Mouse (Mus musculus) embryonic facial prominence, embryonic 10.5 days (tissue): ENCODE measurements around the gene Cyb5r3. TPM values are rescaled to one million over a fixed set of nuclear protein-coding genes. Genes with fewer than 3 reads are reported as not detected.
A peak's percentile ranks its signal among the peaks of the same experiment; 100 is the strongest.

Experiments used
- DNase-seq: peaks from one replicate; pipeline ENCODE4 v3.0.0-alpha.2; 2017; ENCODE audit warnings: low spot score
- H3K27ac ChIP-seq: fragments of 300-500 bp; sonication (generic); replicated peaks from 2 replicates; pipeline ENCODE4 v1.5.1; 2016; ENCODE audit warnings: mild to moderate bottlenecking
- H3K27me3 ChIP-seq: fragments of 300-500 bp; sonication (generic); replicated peaks from 2 replicates; pipeline ENCODE4 v1.6.1; 2016; ENCODE audit warnings: low read depth, mild to moderate bottlenecking; ENCODE audit not compliant: poor library complexity, severe bottlenecking
- H3K36me3 ChIP-seq: fragments of 300-500 bp; sonication (generic); replicated peaks from 2 replicates; pipeline ENCODE4 v1.6.1; 2016; ENCODE audit warnings: mild to moderate bottlenecking, moderate library complexity
- H3K4me1 ChIP-seq: fragments of 300-500 bp; sonication (generic); 2 replicates; pipeline ENCODE4 v1.6.1; 2016
- H3K4me3 ChIP-seq: fragments of 300-500 bp; sonication (generic); 2 replicates; pipeline ENCODE4 v1.5.1; 2016; ENCODE audit warnings: mild to moderate bottlenecking, moderate library complexity
- H3K9me3 ChIP-seq: fragments of 300-500 bp; sonication (generic); 2 replicates; pipeline ENCODE4 v1.6.1; 2016; ENCODE audit warnings: mild to moderate bottlenecking
- WGBS: fragments of 180-500 bp; shearing (Covaris S2); methylation state at CpG from one replicate; pipeline ENCODE4 v1.1.7; 2016; 5-methylcytosine and 5-hydroxymethylcytosine counted together
- polyA plus RNA-seq: library from polyadenylated mRNA; unstranded; fragments of >200 nt; fragmentation: Nextera tagmentation; extraction: Ambion mirVana; gene quantifications from 2 replicates; pipeline ENCODE4 v1.2.1, GENCODE M21; 2016

Cyb5r3 gene
- polyA plus RNA-seq, 1 experiment from 2014 or later = 194 TPM

DNA sequence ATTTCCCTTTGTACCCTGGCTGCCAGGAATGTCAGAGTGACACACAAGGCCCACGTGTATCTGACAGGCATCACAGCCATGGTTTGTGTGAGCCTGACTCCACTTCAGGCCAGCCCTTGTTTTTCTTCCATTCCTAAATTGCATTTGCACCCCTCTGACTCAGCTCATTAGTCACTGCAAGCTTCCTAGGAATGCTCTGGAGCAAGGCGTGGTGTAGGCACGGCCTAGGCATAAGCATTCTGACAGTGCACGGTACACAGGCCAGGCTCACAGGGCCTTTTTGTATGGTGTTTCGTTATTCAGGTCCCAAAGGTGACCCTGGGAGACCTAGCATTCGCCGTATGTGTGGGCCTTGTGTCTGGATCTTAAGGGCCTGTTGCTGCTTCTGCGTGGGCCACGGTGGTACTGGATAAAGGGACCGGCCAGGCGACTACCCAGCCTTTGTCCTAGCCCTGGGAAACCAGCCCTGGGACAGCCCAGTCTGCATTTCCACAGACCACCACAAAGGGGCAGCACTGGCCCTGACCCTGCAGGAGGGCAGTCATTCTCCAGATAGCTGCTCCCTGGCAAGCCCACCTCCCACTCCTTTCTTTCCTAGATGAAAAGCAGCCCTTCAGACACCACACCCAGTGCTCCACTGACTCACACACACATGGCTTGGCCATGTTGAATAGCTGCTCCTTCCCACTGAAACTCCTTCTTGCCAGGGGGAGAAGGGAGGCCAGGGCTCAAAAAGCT is 15.3 kb downstream of the Cyb5r3 start:
- Histone ChIP-seq H3K27me3 (no peaks in the 10 kb centered on the region), H3K4me3 (no peak overlapping the region), H3K36me3 (peaks cover 82% of the 10 kb centered on the region), H3K27ac (no peak overlapping the region), H3K4me1 (peaks cover 19% of the 10 kb centered on the region), H3K9me3 (no peaks in the 10 kb centered on the region)
- peak; percentile 71 for DNase-seq
- 76% methylated on average over 11 of the region's 11 CpGs for WGBS

DNA sequence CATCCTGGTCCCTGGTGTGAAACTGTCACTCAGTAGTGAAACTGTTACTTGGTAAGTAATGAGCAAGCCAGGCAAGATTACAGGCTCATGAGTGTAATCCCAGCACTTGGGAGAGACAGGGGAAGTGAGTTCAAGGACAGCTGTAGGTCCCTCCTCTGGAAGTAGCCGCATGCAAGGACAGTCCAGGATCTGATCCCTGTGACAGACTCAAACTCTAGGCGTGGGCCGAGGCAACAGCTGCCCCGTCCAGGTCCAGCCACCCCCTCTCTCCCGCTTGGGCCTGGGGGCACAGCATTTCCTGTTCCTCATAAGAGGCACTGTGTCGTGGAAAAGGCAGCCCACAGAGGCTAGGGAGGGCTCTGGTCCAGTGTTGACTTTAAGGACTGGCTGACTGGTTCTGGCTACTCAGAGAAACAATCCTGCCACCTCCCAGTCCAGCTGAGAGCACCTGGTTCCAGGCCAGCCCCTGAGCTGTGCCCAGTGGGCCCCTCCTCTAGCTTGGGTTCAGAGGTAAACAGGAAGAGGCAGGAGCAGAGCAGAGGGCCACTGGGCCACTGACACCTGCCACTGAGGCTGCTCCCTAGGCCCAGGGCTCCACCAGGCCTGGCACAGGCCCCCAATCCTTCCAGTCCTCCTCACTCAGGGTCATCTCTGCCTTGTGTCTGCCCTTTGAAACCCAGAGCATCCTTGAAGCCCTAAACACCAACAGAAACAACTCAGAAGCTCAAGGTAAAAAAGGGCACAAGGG is 16.5 kb downstream of the Cyb5r3 start:
- DNase-seq = no peak
- peaks cover 6% of the 10 kb centered on the region for H3K4me1 ChIP-seq
- H3K9me3 ChIP-seq = no peaks in the 10 kb centered on the region
- WGBS = 55% methylated on average over 6 of the region's 6 CpGs
- peaks cover 70% of the 10 kb centered on the region for H3K36me3 ChIP-seq
- no peak overlapping the region; the same call in 1 of the 2 replicates for H3K27ac ChIP-seq
- H3K4me3 ChIP-seq = no peak overlapping the region
- no peaks in the 10 kb centered on the region for H3K27me3 ChIP-seq

DNA sequence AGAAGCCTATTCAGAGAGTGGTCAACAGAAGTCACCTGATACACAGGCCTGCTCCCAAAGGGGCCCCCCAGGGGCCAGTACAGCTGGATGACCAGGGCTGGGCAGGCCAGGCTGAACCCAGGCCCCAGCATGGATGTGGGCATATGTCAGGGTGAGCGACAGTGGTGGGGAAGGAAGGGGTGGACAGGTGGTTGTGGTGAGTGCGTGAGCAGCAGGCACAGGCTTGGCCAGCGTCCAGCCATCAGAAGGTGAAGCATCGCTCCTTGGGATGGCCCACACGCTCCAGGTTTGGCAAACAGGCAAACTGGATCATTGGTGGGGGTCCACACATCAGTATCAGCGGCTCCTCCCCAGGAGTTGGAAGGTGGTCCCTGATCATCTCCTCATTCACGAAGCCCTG is 18.1 kb downstream of the Cyb5r3 start:
- 92% methylated on average over 7 of the region's 7 CpGs for WGBS
- H3K27ac ChIP-seq = no peak overlapping the region
- no peak overlapping the region for H3K4me3 ChIP-seq
- no peak for DNase-seq
- H3K4me1 ChIP-seq = peaks cover 9% of the 10 kb centered on the region; the same call in 1 of the 2 replicates
- H3K36me3 ChIP-seq = peaks cover 54% of the 10 kb centered on the region
- no peaks in the 10 kb centered on the region for H3K27me3 ChIP-seq
- H3K9me3 ChIP-seq = no peaks in the 10 kb centered on the region

DNA sequence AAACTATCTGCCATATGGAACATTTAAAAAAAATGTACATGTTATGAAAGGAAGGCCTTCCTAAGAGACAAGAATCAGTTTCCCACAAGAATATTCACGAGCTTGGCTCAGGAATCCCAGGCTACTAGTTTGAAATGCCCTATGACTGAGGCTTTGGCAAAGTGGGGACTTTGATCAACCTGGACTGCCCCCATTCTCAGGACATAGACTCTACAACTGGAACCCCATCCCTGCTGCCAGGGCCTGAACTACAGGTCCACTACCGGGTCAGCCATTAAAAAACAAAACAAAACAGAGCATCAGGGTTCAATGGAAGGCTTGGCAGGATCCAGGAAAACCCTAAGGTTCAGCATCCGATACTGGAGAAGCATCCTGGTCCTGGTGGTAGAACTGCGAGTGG is 21.7 kb downstream of the Cyb5r3 start:
- DNase-seq = no peak
- 86% methylated on average over 4 of the region's 4 CpGs for WGBS

DNA sequence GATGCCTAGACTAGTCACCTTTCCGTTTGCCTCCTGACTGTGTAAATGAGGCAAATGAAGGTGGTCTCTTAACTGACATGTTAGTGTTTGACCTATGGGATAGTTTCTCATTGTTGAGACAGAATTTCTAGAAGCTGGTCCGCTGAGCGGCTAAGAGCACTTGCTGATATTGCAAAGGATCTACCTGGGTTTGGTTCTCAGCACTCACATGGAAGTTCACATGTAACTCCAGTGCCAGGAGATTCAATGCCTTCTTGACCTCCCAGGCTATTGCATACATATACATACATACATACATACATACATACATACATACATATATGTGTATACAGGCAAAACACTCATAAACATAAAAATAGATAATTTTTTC is 22.3 kb downstream of the Cyb5r3 start:
- peak overlapping the region; percentile 96 for H3K4me3 ChIP-seq
- DNase-seq = no peak
- peaks cover 47% of the 10 kb centered on the region for H3K36me3 ChIP-seq
- H3K27ac ChIP-seq = peak overlapping the region; percentile 98
- WGBS = 33% methylated on average over 3 of the region's 3 CpGs
- H3K27me3 ChIP-seq = no peaks in the 10 kb centered on the region
- H3K9me3 ChIP-seq = no peaks in the 10 kb centered on the region
- peaks cover 13% of the 10 kb centered on the region for H3K4me1 ChIP-seq

More for the DNA sequence above, 21.7 kb downstream of the Cyb5r3 start:
- Histone ChIP-seq H3K27me3 (no peaks in the 10 kb centered on the region), H3K9me3 (no peaks in the 10 kb centered on the region), H3K4me1 (peaks cover 13% of the 10 kb centered on the region), H3K4me3 (no peak overlapping the region), H3K36me3 (peaks cover 44% of the 10 kb centered on the region), H3K27ac (no peak overlapping the region)

DNA sequence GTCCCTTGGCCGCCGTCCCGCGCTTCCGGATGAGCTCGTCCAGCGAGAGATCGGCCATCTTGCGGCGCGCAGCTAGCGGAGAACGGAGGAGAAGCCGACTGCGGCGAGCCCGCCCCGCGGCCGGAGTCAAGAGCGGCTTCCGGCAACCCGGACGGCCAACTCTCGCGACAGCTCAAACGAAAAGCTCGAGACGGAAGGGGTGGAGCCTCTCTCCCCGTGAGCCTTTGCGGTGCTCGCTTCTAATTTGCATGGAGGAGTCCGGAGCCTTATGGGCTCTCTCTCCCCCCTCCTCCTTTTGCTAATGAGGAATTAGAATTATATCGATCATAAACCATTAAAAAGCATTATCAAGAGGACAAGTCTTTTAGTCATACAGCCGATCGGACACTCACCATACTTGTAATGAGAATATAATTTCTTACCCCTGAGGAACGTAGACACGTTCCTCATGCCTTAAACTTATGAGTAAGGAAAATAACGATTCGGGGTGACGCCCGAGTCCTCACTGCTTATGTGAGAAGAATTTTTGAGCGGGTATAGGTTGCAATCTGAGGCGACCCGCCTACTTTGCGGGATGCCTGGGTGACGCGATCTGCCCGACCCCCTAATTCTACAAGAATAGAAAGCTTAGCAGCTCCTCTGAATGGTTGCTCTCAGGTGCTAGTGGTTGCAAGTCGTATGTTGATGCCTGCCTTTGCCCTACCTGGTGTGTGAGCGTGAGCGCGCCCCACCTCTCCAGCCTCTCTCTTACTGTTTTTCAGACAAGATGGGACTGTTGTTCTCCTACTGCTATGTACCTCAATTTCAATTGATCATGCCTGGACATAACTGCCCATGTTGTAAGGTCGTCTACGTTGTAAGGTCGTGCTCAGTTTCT is 23.0 kb downstream of the Cyb5r3 start, which contains the start of gene Poldip3:
Gene Poldip3 (minus strand): TSS at position 189 of the 877 bp plus-strand sequence.
- peaks cover 50% of the 10 kb centered on the region for H3K36me3 ChIP-seq
- H3K27ac ChIP-seq = peak within 1 kb of the TSS; percentile 98
- DNase-seq = peak; percentile 96
- no peaks in the 10 kb centered on the region for H3K27me3 ChIP-seq
- H3K4me1 ChIP-seq = peaks cover 13% of the 10 kb centered on the region
- WGBS = under 1% methylated on average over 56 of the region's 56 CpGs
- no peaks in the 10 kb centered on the region for H3K9me3 ChIP-seq
- peak within 1 kb of the TSS; percentile 96 for H3K4me3 ChIP-seq

DNA sequence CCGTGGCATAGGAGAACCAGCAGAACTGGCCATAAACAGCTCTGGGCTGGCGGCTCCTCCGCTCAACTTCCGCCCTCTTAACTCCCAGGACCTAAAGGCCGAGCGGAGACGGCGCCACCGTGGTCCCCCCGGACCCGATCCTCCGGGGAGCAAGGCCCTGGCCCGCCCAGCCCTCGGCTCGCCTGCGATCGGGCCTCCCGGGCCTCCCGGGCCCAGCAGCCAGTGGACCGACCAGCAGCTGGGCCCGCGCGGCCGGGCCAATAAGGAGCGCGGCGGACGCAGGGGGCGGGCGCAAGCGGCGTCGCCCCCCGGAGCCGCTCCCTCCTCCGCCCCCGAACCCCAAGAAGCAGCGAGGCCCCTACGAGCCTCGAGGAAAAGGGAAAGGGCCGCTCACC is 23.6 kb downstream of the Cyb5r3 start:
- peak overlapping the region; percentile 96 for H3K4me3 ChIP-seq
- peak overlapping the region; percentile 98 for H3K27ac ChIP-seq
- H3K27me3 ChIP-seq = no peaks in the 10 kb centered on the region
- DNase-seq = no peak
- peaks cover 13% of the 10 kb centered on the region for H3K4me1 ChIP-seq
- under 1% methylated on average over 31 of the region's 41 CpGs for WGBS
- H3K36me3 ChIP-seq = peaks cover 49% of the 10 kb centered on the region
- no peaks in the 10 kb centered on the region for H3K9me3 ChIP-seq

DNA sequence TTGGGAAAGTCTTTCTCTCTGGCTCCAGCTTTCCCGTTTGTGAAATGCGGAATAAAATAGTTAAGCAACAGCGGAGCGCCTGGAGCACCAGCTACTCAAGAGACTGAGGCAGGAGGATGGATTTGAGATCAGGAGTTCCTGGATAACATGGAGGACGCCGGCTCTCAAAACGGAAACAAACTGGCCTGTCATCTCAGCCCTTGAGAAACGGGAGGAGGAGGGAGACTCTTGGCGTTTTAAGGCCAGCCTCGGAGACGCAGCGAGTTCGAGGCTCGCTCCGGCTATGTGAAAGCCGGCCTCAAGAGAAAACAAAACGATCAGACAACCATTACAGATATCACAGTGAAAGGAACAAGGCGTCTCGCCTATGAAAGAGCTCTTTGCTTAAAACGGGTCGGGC is 24.0 kb downstream of the Cyb5r3 start:
- Histone ChIP-seq H3K36me3 (peaks cover 48% of the 10 kb centered on the region), H3K4me3 (peak overlapping the region; percentile 96), H3K4me1 (peaks cover 13% of the 10 kb centered on the region), H3K27ac (peak overlapping the region; percentile 98), H3K9me3 (no peaks in the 10 kb centered on the region), H3K27me3 (no peaks in the 10 kb centered on the region)
- no peak for DNase-seq
- WGBS = 5% methylated on average over 21 of the region's 21 CpGs

DNA sequence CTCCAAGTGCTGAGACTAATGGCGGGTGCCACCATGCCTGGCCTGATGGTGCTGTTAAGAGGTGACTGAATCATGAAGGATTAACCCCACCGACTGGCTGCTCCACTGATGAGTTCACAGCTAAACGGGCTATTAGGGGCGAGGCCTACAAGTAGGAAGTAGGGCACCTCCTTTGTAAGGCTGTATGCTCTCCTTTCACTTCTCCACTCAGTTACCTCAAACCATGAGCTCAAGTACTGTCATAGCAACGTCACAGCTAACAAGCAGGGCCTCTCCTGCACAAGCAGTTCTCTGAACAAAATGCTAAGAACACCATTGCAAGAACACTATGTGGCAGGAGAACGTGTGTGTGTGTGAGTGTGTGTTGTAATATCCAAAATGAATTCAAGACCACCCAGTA is 26.9 kb downstream of the Cyb5r3 start:
- no peak for DNase-seq

DNA sequence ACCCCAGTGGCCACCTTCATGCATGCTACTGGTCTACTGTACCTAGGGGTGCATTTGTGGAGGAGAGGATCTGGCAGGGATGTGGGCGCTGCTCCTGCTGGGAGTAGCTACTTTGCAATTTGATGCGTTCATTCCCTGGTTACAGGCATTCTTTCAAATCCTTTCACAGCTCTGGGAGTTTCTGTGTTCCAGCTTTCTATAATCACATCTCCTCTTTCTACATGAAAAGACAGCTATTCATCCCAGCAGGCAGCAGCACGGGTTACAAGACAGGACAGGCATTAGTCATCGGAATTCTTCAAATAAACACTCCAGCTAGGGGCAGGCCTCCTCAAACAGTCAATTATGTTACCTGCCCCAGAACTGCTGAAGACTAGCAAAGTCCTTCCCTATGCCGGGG is 29.5 kb downstream of the Cyb5r3 start:
- Histone ChIP-seq H3K27ac (no peak overlapping the region), H3K27me3 (no peaks in the 10 kb centered on the region), H3K9me3 (no peaks in the 10 kb centered on the region), H3K4me3 (no peak overlapping the region), H3K4me1 (peaks cover 13% of the 10 kb centered on the region), H3K36me3 (peaks cover 79% of the 10 kb centered on the region)
- 67% methylated on average over 5 of the region's 5 CpGs for WGBS
- no peak for DNase-seq

More for the DNA sequence above, 26.9 kb downstream of the Cyb5r3 start:
- no peaks in the 10 kb centered on the region for H3K27me3 ChIP-seq
- WGBS = 88% methylated on average over 6 of the region's 6 CpGs
- H3K4me1 ChIP-seq = peaks cover 22% of the 10 kb centered on the region
- H3K9me3 ChIP-seq = no peaks in the 10 kb centered on the region
- no peak overlapping the region for H3K4me3 ChIP-seq
- H3K36me3 ChIP-seq = peaks cover 64% of the 10 kb centered on the region
- H3K27ac ChIP-seq = no peak overlapping the region

DNA sequence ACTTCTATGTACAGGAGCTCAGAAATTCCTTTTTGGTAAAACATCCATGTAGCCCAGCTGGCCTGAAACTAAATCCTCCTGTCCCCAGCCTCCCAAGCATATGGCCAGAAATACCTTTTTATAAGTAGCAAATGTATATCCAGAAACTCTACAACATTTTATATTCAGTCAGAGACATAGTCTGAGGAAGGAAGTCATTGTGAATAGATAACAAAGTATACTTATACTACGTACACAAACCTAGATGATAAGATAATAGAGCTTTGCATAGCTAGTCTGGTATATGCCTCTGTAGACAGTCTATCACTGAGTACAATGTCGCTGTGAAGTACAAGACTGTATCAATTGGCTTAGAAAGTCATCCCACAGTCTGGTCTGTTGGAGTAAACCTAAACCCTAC is 36.7 kb downstream of the Cyb5r3 start:
- H3K4me1 ChIP-seq = 0 out of 2 replicates have a peak, but pooled peaks cover 1% of the 10 kb centered on the region
- no peak for DNase-seq
- H3K36me3 ChIP-seq = peaks cover 89% of the 10 kb centered on the region
- no peaks in the 10 kb centered on the region for H3K27me3 ChIP-seq
- H3K4me3 ChIP-seq = no peak overlapping the region
- 95% methylated on average over 2 of the region's 2 CpGs for WGBS
- no peaks in the 10 kb centered on the region for H3K9me3 ChIP-seq
- no peak overlapping the region for H3K27ac ChIP-seq

DNA sequence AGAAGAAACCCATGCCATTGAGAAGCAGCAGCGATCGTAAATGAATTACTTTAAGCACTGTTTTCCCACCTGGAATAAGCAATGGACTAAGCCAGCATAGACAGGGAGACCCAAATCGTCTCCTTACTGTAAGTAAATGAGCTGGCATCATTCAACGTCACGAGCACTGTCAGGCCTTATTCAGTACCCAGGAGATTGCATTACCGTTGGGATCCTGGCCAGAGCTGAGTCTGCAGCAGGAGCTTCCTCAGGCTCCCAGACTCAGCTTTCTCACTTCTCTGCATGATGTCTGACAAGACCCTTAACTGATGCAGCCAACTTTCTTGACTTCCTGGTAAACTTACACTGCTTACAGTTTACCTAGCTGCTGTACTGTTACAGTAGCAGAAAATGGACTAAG is 37.7 kb downstream of the Cyb5r3 start:
- Histone ChIP-seq H3K36me3 (peaks cover 95% of the 10 kb centered on the region), H3K4me3 (no peak overlapping the region)

More for the DNA sequence above, 37.7 kb downstream of the Cyb5r3 start:
- Histone ChIP-seq H3K27ac (no peak overlapping the region), H3K27me3 (no peaks in the 10 kb centered on the region), H3K9me3 (no peaks in the 10 kb centered on the region), H3K4me1 (no peaks in the 10 kb centered on the region)
- WGBS = 93% methylated on average over 6 of the region's 6 CpGs
- DNase-seq = no peak
